Mouse (Mus musculus) intestine, postnatal 0 days (tissue): Measurements from ENCODE around the gene Tada2a. TPM values are rescaled to one million over a fixed set of nuclear protein-coding genes. Genes with fewer than 3 reads are reported as not detected.
A peak's percentile ranks its signal among the peaks of the same experiment; 100 is the strongest.

ENCODE experiments used
- ATAC-seq: fragments of 200-750 bp; cut with Nextera tagmentation; 2 replicates; pipeline ENCODE4 v1.8.0; 2017; ENCODE audit warnings: mild to moderate bottlenecking, moderate TSS enrichment, moderate library complexity
- H3K27ac ChIP-seq: fragments of 300-500 bp; sonication (generic); 2 replicates; pipeline ENCODE4 v1.5.1; 2014; ENCODE audit warnings: mild to moderate bottlenecking, low read depth, low read length, moderate library complexity
- H3K27me3 ChIP-seq: fragments of 300-500 bp; sonication (generic); replicated peaks from 2 replicates; pipeline ENCODE4 v1.6.1; 2014; ENCODE audit warnings: low read length, mixed read lengths; ENCODE audit not compliant: control insufficient read depth, insufficient read depth
- H3K36me3 ChIP-seq: fragments of 300-500 bp; sonication (generic); 2 replicates; pipeline ENCODE4 v1.6.1; 2014; ENCODE audit warnings: mild to moderate bottlenecking, moderate library complexity; ENCODE audit not compliant: control insufficient read depth, insufficient read depth
- H3K4me1 ChIP-seq: fragments of 300-500 bp; sonication (generic); replicated peaks from 2 replicates; pipeline ENCODE4 v1.6.1; 2014; ENCODE audit warnings: antibody characterized with exemption, low read length, mixed read lengths; ENCODE audit not compliant: control insufficient read depth, insufficient read depth
- H3K4me2 ChIP-seq: fragments of 300-500 bp; sonication (generic); replicated peaks from 2 replicates; pipeline ENCODE4 v1.6.1; 2014; ENCODE audit warnings: low read depth, mild to moderate bottlenecking, moderate library complexity
- H3K4me3 ChIP-seq: fragments of 300-500 bp; sonication (generic); 2 replicates; pipeline ENCODE4 v1.5.1; 2014; ENCODE audit warnings: low read depth, low read length
- H3K9ac ChIP-seq: fragments of 300-500 bp; sonication (generic); 2 replicates; pipeline ENCODE4 v1.6.1; 2014; ENCODE audit warnings: mild to moderate bottlenecking, low read depth, low read length
- H3K9me3 ChIP-seq: fragments of 300-500 bp; sonication (generic); 2 replicates; pipeline ENCODE4 v1.6.1; 2016; ENCODE audit warnings: mixed run types; ENCODE audit not compliant: control insufficient read depth
- CTCF ChIP-seq: sonication (generic); IDR thresholded peaks from 2 replicates; pipeline ENCODE4 v1.5.1; 2016; ENCODE audit warnings: low read depth, mild to moderate bottlenecking, control low read depth, antibody characterized with exemption, moderate library complexity
- WGBS: fragments of 180-500 bp; shearing (Covaris S2); extraction: QIAGEN DNeasy Blood & Tissue Kit; methylation state at CpG from one replicate; pipeline ENCODE4 v1.1.7; 2014; 5-methylcytosine and 5-hydroxymethylcytosine counted together
- polyA plus RNA-seq: library from polyadenylated mRNA; unstranded; fragments of >200 nt; fragmentation: Nextera tagmentation; extraction: Ambion mirVana; gene quantifications from 2 replicates; pipeline ENCODE4 v1.2.1, GENCODE M21; 2015

The Tada2a gene
- polyA plus RNA-seq, 1 experiment from 2014 or later = 8.3 TPM

DNA sequence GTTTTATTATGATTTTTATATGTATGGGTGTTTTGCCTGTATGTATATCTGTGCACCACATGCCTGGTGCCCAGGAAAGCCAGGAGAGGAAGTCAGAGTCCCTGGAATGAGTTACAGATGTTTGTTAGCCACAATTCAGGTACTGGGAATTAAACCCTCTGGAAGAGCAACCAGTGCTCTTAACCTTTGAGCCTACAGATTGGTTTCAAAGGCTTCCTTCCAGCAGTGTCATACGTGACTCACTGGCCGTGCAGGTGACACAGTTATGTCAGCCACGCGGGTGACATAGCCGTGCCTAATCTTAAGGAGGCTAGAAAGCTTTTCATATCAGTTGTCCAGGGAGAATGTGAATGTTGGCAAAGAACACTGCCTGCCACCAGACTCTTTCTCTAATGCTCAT is 95.7 kb downstream of the Tada2a start:
- Histone ChIP-seq H3K27me3 (no peaks in the 10 kb centered on the region), H3K9ac (no peak overlapping the region), H3K4me2 (no peak overlapping the region), H3K9me3 (no peaks in the 10 kb centered on the region), H3K4me1 (no peaks in the 10 kb centered on the region), H3K4me3 (no peak overlapping the region), H3K27ac (peak overlapping the region; percentile 76), H3K36me3 (peaks cover 19% of the 10 kb centered on the region; the same call in 1 of the 2 replicates)
- WGBS = 43% methylated on average over 5 of the region's 5 CpGs
- ATAC-seq = peak; percentile 81
- no peak for TF ChIP-seq CTCF

DNA sequence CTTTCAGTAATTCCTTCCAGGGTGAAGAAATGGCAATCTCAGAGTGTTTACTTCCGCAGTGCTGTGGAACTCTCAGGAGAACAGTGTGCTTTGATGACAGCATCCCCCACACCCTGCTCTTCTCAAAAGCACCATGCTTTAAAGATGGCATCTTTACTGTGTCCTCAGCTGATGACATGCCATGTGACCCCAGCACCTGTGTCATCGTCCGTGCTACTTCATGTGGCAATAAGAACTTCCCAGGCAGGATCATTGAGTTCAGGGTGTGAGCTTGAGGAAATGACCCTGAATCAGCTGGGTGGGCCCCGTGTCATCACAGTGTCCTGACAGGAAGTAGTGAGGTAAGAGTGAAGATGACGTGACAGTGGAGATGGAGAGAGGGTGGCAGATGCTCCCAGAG is 96.8 kb downstream of the Tada2a start:
- Histone ChIP-seq H3K4me2 (no peak overlapping the region), H3K27ac (no peak overlapping the region), H3K27me3 (no peaks in the 10 kb centered on the region), H3K36me3 (peaks cover 22% of the 10 kb centered on the region), H3K9me3 (no peaks in the 10 kb centered on the region), H3K4me3 (no peak overlapping the region), H3K4me1 (no peaks in the 10 kb centered on the region), H3K9ac (no peak overlapping the region)
- peak; percentile 59 for ATAC-seq
- TF ChIP-seq CTCF = no peak
- 58% methylated on average over 5 of the region's 5 CpGs for WGBS

DNA sequence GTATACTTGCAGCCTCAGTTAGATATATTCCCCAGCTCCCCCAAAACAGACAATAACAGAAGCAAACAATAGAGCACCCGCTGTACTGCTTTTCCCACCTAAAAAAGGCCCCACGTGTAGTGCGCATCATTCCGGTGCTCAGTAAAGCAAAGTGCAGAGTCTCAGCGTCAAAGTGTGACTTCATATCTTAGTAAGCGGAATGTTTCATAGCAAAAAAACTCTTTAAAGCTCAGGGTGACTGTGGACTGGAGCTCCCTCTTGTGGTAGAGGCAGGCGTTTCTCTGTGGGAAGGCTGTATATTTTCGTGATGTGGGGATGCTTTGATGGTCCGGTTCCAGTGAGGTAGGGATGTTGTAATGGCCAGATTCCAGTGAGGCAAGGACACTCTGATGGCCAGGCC is 97.4 kb downstream of the Tada2a start:
- Histone ChIP-seq H3K4me1 (no peaks in the 10 kb centered on the region), H3K27me3 (no peaks in the 10 kb centered on the region), H3K36me3 (peaks cover 27% of the 10 kb centered on the region), H3K9ac (no peak overlapping the region), H3K4me2 (no peak overlapping the region), H3K9me3 (no peaks in the 10 kb centered on the region), H3K4me3 (no peak overlapping the region), H3K27ac (no peak overlapping the region)
- no peak for ATAC-seq
- TF ChIP-seq CTCF = peak; percentile 88
- WGBS = 48% methylated on average over 9 of the region's 9 CpGs

Other genes with a start within 250 kb of the Tada2a start
- gene Ddx52, start 187.5 kb downstream of the Tada2a start, polyA plus RNA-seq = 14.1 and 16.9 TPM in 2 replicates
- 6.0 and 7.4 TPM in 2 replicates for gene Synrg, start 165.2 kb downstream of the Tada2a start, polyA plus RNA-seq
- gene Dusp14, start 60.3 kb downstream of the Tada2a start, polyA plus RNA-seq = 27.6 and 28.0 TPM in 2 replicates
- 2.5 and 3.1 TPM in 2 replicates for gene Acaca, start 72 bp upstream of the Tada2a start, polyA plus RNA-seq
- 0.24 TPM in 1 of 2 replicates, not detected in the other for gene Gm11437, start 37.9 kb upstream of the Tada2a start, polyA plus RNA-seq